Mouse (Mus musculus): Measurements from ENCODE around the gene Aff3.

- TF ChIP-seq CTCF (IDR thresholded peaks at IDR 0.05; ENCODE audit: low read depth) (no peak), EP300 (optimal IDR thresholded peaks at IDR 0.05) (no peak)
These were observed 218.5 kb downstream of the Aff3 start for GRCm38 (mm10) chr1:38446152-38446820.

All from stomach, postnatal 0 days (tissue).